Mouse (Mus musculus): Measurements from ENCODE around the gene Reep6. TPM values are rescaled to one million over a fixed set of nuclear protein-coding genes. Genes with fewer than 3 reads are reported as not detected.

Reep6 gene
- polyA plus RNA-seq (2012) = 13.1 and 18.3 TPM in 2 replicates

GRCm38 (mm10) chr10:80329273-80330081 is at the start of gene Reep6, which contains the start of gene Pcsk4:
Reep6 (plus strand) TSS chr10:80329953.
Pcsk4 (minus strand) TSS chr10:80329498.

DNA sequence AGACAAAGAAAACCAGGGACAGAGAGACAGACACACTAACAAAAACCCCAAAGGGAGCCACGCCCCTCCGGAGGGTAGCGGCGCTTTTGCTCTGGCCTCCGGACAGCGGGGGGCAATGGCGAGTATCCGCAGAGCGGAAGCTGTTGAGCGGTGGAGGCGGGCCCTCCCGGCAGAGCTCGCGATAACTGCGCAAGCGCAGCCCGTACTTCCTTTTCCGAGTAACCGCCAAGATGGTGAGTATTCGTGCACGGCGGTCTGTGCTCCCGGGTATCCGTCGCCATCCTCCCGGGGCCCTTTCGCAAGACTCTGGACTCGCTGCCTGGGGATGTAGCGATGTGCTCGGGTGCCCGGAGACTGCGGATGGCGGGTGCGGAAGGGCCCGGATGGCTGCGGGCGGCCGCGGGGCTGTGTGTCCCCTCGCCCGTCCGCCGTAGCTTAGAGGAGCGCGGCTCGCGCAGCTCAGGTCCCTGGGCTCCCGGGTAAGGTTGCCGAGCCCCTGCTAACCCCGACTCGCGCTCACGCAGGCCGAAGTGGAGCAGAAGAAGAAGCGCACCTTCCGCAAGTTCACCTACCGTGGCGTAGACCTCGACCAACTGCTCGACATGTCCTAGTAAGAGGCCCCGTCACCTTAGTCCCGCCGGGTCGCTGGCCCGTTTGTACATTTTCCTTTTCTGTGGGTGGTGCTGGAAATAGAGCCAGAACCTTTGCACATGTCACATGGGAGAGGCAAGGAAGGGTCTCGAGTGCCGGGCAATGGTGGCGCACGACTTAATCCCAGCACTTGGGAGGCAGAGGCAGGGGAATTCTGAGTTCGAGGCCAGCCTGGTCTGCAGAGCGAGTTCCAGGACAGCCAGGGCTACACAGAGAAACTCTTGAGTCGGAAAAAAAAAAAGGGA is 37.3 kb upstream of the Reep6 start, which contains the start of gene Rps15:
Gene Rps15, plus strand, starts transcription at position 203 of the 896 bp plus-strand sequence.

DNA sequence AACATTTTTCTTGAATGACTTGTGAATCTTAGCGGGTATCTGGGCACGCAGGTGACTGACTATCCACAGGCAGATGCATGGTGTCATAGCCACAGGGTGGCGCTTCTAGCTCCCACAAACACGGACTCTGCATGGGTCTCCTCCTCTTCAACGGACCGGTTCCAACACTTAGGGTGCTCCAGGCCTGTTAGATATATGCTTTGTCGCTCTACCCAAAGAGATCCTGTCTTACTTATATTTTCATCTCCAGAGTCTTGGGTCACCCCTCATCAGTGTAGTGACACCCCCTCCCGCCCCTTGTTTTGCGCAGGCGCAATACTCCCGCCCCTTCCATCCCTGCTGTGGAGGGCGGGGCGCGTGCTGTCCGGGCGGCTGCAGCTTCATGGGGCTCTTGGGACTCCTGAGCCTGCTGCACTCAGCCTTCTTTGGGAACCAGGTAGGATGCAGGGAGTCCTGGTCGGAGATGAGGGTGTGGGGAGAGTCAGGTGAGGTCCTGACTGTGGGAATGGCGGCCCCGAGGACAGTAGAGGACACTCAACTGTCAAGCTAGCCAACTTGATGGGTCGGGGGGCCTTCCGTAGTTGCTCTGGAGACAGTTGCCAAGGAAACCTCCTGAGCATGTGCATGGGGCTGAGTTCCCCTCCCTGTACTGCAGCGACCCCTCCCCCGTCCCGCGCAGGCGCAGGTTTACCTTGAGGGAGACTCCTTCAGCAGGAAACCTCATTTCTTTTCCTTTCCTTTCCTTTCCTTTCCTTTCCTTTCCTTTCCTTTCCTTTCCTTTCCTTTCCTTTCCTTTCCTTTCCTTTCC is 33.9 kb upstream of the Reep6 start, which contains the start of gene Apc2:
Gene Apc2, plus strand, starts transcription at position 360 of the 808 bp plus-strand sequence.

DNA sequence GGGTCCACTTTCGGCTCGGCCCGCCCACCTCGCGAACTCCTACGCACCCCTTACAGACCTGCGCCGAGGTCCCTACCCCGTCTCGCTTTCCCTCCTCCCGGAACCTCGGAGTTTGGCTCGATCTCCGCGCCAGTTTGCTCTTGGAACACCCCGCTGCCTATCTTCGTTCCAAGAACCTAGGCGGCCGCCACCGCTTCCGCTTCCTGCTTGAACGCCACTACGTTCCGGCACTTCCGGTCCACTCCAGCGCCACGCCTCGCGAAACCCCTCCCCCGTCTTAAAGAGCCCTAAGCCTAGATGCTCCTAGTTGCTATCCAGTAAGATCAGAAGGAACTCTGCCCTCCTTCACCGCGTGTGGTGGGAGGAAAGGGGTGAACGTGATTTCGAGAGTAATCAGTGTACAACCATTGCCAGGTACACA is 9.4 kb upstream of the Reep6 start, which contains the start of gene 2310011J03Rik:
Gene 2310011J03Rik, minus strand, starts transcription at position 198 of the 421 bp plus-strand sequence.

GRCm38 (mm10) chr10:80348244-80348781 is 18.6 kb downstream of the Reep6 start, which contains the start of gene Adamtsl5:
Adamtsl5 (minus strand) TSS chr10:80348412.

GRCm38 (mm10) chr10:80356001-80356682 is 26.4 kb downstream of the Reep6 start, which contains the start of gene Plk5:
Plk5 (plus strand) TSS chr10:80356459.

Other genes starting within 250 kb of the Reep6 start
- gene Sbno2, start 224.4 kb upstream of the Reep6 start, polyA plus RNA-seq (2012) = 77.6 and 78.0 TPM in 2 replicates
- gene Stk11, start 214.2 kb upstream of the Reep6 start, polyA plus RNA-seq (2012) = 176 and 185 TPM in 2 replicates
- 1,245 and 1,266 TPM in 2 replicates for gene Atp5d, start 191.3 kb upstream of the Reep6 start, polyA plus RNA-seq (2012)
- gene Cbarp, start 189.1 kb upstream of the Reep6 start, polyA plus RNA-seq (2012) = 32.3 and 53.4 TPM in 2 replicates
- 312 and 336 TPM in 2 replicates for gene Midn, start 181.7 kb upstream of the Reep6 start, polyA plus RNA-seq (2012)
- gene Cirbp, start 164.0 kb upstream of the Reep6 start, polyA plus RNA-seq (2012) = 43.7 and 63.7 TPM in 2 replicates
- gene 1600002K03Rik, start 157.0 kb upstream of the Reep6 start, polyA plus RNA-seq (2012) = 9.2 and 11.3 TPM in 2 replicates
- 1.1 and 2.4 TPM in 2 replicates for gene Efna2, start 150.5 kb upstream of the Reep6 start, polyA plus RNA-seq (2012)
- 29.1 and 31.3 TPM in 2 replicates for gene Mum1, start 103.5 kb upstream of the Reep6 start, polyA plus RNA-seq (2012)
- gene Ndufs7, start 80.8 kb upstream of the Reep6 start, polyA plus RNA-seq (2012) = 178 and 185 TPM in 2 replicates
- gene Gamt, start 68.9 kb upstream of the Reep6 start, polyA plus RNA-seq (2012) = 5.0 and 5.2 TPM in 2 replicates
- 594 and 636 TPM in 2 replicates for gene Dazap1, start 68.5 kb upstream of the Reep6 start, polyA plus RNA-seq (2012)
- gene Rps15, start 37.5 kb upstream of the Reep6 start, polyA plus RNA-seq (2012) = 9,463 and 9,670 TPM in 2 replicates
- 0.43 and 0.77 TPM in 2 replicates for gene Apc2, start 34.0 kb upstream of the Reep6 start, polyA plus RNA-seq (2012)
- 74.9 and 88.4 TPM in 2 replicates for gene 2310011J03Rik, start 9.4 kb upstream of the Reep6 start, polyA plus RNA-seq (2012)
- 18.0 and 23.1 TPM in 2 replicates for gene Pcsk4, start 455 bp upstream of the Reep6 start, polyA plus RNA-seq (2012)
- 7.0 and 10.4 TPM in 2 replicates for gene Adamtsl5, start 18.5 kb downstream of the Reep6 start, polyA plus RNA-seq (2012)
- 0.23 and 0.25 TPM in 2 replicates for gene Plk5, start 26.5 kb downstream of the Reep6 start, polyA plus RNA-seq (2012)
- 29.8 and 33.4 TPM in 2 replicates for gene Mex3d, start 57.7 kb downstream of the Reep6 start, polyA plus RNA-seq (2012)
- 234 and 278 TPM in 2 replicates for gene Mbd3, start 69.6 kb downstream of the Reep6 start, polyA plus RNA-seq (2012)
- 1,352 and 1,389 TPM in 2 replicates for gene Uqcr11, start 76.9 kb downstream of the Reep6 start, polyA plus RNA-seq (2012)
- 552 and 623 TPM in 2 replicates for gene Tcf3, start 103.7 kb downstream of the Reep6 start, polyA plus RNA-seq (2012)
- 0.01 and 0.04 TPM in 2 replicates for gene Onecut3, start 164.9 kb downstream of the Reep6 start, polyA plus RNA-seq (2012)
- gene Atp8b3, start 209.2 kb downstream of the Reep6 start, polyA plus RNA-seq (2012) = 0.06 and 0.09 TPM in 2 replicates
- 237 and 340 TPM in 2 replicates for gene Rexo1, start 231.6 kb downstream of the Reep6 start, polyA plus RNA-seq (2012)
- gene Klf16, start 247.4 kb downstream of the Reep6 start, polyA plus RNA-seq (2012) = 120 and 125 TPM in 2 replicates